Mouse (Mus musculus): ENCODE measurements around the gene 9330161L09Rik.

9330161L09Rik gene

DNA sequence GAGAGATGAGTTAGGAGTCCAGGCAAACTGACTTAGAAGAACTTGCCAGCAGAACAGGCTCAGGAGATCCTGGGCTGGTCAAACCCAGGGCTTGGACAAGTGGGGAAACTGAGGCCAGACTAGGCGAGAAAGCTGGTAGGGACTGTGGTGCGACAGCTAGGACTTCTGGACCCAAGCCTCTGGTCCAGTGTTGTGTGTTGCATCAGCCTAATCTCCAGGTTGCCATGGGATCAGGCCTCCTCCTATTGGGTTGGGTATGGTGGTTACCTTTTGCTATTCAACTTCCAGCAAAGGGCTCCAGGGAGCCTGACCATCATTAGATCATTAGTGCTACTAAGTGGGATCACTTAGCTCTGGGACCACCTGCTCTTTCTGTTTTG is 18.3 kb downstream of the 9330161L09Rik start:
- no peak for DNase-seq (ENCODE audit: low spot score in 2 of 2)

DNA sequence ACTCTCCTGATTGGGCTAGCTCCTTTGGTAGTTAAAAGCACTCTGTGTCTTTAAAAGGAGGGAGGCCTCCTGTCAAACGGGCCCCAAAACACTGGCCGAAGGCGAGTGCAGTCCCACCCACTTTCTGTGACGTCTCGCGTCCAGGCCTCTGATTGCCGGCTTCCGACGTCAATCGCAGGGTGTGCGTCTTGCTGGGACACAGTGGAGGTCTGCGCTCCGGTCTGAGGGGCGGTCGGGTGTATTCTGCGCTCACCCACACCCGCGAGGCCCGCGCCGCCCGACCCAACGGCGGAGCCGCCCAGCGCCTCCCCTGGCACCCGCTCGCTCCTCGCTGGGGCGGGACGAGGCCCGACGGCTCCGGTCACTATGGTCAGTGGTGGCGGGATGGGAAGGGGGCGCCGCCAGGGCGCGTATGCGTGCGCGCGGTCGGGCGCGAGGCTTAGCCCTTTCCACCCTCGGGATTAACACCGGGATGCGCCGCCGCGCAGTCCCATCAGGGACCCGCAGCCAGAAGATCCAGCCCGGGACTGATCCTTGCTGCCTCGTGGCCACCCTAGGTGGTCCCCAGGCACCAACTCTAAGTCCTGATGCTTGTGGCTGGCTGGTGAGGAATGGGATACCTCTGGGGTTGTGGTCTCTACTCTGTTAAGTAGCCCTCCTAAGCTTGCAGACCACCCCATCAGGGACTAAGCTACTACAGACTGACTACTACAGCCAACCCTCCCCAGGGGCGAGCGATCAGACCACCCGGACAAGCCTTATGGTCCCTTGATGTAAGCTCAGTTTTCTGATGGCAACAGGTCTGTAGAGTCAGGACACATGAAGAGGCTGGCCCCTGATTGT is 18.9 kb downstream of the 9330161L09Rik start, which contains the start of gene Otub2:
Gene Otub2, plus strand, starts transcription at position 178 of the 843 bp plus-strand sequence.
- peak; percentile 94 to 98 for DNase-seq (ENCODE audit: low spot score in 2 of 2)

DNA sequence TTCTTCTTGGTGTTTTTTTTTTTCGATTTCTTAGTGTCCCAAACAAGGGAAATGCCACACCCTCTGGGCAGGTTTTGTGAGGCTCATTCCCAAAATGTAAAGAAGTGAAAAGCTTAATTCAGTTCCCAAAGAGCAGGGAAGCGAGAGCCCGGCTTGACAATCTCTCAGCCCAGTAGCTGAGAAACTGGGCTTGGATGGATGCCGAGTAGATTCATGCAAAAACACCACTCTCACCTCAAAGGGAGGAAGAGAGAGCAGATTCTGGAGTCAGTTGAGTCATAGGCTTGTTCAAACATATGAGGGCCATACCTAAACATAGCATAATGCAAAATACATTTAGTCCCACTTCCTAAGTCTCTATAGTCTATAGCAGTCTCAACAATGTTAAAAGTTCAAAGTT is 27.4 kb downstream of the 9330161L09Rik start:
- DNase-seq (ENCODE audit: low spot score in 2 of 2): no peak

DNA sequence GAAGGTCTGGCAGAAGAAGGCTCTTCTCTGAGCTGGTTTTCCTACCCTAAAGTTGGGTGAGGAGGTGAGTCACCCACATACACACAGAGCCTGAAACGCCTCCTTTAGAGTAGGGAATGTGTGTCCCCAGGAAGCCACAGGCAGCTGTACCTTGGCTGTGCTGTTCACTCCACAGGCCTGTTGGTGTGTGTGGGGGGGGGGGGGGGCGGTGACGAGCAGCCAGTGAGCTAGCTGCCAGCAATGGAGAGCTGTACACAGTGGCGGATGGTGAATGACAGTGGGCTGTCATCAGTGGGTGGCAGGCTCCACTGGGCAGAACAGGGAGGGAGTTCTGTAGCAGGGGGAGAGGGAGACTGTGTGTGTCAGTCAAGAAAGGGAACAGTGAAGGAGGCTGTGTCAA is 30.8 kb downstream of the 9330161L09Rik start:
- DNase-seq (ENCODE audit: low spot score in 2 of 2): no peak

DNA sequence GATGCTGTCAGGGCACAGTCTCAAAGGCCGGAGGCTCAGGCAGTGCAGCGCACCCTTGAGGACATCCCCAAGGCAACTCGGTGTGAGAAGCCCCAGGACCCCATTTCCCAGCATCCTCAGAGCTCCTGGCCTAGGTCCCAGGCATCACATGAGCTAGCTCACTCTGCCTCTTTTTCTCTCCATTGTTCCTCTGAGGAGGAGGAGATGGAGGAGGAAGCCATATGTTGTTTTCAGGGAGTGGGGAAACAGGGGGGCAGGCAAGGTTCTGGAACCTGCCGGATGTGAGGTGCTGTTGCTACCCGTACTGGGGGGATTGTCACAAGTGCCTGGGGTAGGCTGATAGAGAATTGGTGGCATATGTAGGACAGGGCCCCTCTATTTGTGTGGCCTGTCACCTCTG is 31.5 kb downstream of the 9330161L09Rik start:
- peak in 1 of 2 experiments; percentile 44 for DNase-seq (ENCODE audit: low spot score in 2 of 2)

DNA sequence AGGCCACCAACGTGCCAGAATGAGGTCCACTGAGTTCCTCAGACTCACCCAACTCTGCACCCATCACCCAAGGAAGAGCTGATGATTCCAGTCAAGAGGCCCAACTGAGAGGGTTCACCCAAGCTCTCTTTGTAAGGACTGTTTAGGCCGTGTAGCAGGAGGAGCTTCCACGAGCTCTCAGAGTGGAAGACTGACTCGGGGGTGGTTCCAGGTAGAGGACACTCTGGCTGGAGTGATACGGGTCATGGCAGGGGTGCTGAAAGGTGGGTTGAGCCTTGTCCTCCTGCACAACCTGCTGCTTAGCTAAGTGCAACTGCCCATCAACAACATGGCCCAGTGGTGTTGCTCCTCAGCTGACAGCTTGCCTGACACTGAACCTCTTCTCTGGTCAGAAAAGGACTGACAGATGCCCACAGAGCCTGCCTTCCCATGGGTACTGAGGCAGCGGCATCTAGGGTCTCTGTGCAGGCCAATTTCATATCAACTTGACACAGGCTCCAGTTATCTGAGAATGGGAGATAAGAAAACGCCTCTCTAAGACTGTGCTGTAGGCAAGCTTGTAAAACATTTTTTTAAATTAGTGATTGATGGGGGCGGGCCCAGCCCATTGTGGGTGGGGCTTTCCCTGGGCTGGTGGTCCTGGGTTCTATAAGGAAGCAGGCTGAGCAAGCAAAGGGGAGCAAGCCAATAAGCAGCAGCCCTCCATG is 33.9 kb downstream of the 9330161L09Rik start:
- no peak for DNase-seq (ENCODE audit: low spot score in 2 of 2)

DNA sequence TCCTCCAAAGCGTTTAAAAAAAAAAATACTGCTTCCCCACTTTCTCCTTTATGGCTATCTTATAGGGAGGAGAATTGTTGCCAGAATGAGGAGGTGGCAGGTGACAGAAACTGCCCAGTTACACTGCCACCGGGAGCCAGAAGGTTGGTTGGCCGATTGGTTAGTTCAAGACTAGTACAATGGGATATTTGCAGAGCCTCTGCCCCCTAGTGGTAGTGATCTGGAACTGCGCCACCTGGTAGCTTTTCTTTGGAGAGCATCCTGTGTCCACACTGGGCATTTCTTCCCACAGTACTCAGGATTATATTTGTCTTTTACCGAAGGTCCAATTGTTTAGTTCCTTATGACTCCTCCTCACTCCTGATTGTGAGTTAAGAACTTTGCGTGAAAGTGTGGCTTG is 35.9 kb downstream of the 9330161L09Rik start:
- DNase-seq (ENCODE audit: low spot score in 2 of 2): no peak

DNA sequence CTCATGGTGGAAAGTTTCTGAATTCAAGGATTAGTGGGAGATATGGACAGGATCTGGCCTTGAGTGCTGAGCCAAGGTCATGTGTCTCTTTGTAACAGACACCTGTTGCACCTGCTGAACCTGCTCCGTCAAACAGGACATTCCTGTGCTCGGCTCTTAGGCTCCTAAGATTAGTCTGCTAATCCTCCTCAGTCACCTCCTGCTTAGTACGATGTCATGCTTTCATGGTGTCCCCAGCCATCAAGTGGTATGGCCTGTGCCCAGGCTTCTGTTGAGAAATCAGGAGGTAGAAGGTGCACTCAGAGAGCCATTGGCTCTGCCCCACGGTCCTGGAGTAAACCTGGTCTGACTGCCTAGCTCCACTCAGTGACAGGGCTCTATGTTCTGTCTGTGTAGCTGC is 36.8 kb downstream of the 9330161L09Rik start:
- no peak for DNase-seq (ENCODE audit: low spot score in 2 of 2)

DNA sequence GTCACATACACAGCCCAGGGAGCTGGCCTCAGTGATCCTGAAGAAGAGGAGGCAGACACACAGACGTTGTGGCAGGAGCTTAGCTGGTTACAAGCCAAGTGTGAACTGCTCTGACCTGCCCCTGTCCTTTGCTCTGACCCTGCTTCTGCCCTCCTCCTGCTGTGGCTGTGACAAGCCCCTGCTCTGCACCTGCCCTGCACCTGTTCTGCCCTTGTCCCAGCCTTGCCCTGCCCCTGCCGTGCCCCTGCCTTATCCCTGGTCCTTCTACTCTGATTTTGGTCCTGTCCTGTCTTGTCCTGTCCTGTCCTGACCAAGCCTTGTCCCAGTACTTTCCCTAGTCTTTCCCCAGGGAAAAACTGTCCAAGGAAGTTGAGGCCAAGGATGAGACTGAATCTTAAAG is 38.8 kb downstream of the 9330161L09Rik start:
- DNase-seq (ENCODE audit: low spot score in 2 of 2): no peak

DNA sequence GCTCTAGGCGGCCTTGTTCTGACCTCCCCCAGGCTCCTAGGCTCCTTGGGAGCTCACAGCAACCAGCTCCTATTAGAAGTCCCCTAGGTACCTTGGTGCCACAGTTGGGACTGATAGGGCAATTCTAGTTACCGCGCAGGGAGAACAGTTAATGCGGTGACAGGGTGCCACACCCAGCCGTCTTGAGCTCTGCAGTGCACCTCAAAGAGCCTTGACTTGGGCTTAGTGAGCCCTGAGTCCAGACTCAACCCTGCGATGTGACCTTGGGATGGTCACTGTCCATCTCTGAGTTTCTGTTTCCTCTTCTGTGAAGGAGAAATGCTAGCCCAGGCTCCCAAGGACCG is 39.3 kb downstream of the 9330161L09Rik start:
- no peak for DNase-seq (ENCODE audit: low spot score in 2 of 2)

DNA sequence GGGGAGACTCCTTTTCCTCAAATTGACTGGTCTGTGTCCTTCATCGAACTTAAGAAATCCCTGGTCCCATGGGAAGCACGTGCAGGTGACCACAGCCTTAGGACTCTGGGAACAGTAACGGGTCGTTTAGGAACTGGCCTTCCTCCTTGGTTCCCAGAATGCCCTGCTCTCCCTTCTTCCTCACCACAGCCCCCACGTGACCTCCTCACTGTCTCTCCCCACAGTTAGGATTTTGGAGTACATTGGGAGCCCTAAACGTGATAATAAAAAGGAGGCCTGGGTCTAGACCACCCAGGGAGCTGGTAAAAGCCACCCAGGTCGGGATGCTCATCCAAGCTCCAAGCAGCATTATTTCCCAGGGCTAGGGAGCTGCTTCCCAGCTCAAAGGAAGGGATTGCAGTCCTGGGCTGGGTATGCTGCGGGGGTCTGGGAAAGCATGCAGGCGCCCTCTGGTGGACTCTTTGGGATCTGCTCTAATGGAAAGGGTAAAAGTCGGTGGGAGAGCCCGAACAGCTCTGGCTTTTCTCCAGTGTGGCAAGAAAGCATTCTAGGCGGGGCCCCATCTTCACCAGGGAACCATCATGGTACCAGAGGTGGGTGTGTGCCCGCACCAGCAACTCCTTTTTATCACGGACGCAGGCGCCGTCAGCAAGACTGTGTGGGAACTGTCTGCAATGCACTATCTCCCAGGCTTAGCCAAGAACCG is 39.8 kb downstream of the 9330161L09Rik start:
- DNase-seq (ENCODE audit: low spot score in 2 of 2): peak in 1 of 2 experiments; percentile 76

DNA sequence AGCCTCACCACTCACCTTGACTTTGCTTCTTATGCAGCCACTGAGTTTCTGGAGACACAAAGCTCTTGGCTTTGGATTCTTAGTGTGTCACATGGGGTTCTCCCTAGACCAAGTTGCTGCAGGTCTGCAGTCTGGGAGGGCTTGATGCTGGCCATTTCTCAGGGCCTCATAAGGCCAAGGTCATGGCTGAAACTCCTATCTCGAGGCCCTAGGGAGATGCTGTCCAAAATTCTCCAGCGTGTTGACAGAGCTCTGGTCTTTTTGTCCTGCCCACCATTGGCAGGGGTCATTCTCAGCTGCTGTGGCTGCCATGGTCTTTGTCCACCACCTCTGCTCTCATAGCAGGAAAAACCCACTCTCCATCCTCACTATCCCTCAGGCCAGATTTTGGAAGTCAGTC is 40.4 kb downstream of the 9330161L09Rik start:
- no peak for DNase-seq (ENCODE audit: low spot score in 2 of 2)

DNA sequence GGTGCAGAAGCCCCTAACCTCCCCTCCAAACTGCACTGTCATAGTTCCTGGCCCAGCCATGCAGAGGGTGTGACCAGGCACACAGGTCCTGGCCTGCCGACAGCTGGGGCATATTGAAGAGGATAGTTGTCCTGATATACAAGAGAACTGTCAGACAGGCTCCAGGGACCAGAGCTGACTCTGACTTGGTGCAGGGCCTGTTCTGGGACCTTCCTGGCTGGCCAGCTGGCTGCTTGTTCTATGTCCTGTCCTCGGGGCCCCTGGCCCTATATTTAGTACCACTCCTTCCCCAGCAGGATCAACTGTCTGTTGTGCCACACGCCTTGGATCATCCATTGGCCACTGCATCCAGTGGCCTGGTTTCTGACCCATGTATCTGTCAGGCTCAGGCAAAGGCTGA is 45.3 kb downstream of the 9330161L09Rik start:
- DNase-seq (ENCODE audit: low spot score in 2 of 2): no peak

DNA sequence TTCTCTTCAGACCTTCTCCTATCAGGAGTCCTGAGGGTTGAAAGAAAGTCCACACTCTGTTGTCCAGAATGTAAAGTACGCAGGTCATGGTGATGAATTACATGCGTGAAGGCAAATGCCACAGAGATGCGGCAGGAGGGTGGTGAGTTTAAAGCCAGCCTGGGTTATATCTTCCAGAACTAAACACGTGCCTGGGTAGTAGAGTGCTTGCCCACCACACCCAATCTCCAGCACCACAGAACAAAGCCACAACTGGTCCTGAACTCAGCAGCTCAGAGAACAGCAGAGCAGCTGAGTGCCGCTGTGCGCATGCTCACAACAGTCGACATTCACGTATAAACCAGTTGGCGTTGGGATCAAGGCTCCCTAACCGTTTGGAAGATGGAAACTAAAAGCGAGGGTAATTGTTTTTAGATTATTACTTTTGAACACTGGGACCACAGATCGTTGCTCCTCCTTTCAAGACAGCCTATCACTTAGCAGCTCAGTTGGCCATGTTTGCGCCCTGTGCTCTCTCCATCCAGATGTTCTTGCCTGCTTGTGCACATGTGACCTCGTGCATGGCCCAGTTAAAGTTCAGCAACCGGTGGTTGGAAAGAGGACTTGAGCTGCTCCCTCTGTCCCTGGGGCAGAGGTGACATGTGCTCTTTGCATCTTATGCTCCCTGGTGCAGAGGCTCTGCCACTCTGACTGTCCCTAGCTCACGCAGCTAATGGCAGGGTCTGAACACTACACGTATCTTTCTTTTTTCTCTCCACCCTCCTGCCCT is 45.9 kb downstream of the 9330161L09Rik start:
- DNase-seq (ENCODE audit: low spot score in 2 of 2): no peak

DNA sequence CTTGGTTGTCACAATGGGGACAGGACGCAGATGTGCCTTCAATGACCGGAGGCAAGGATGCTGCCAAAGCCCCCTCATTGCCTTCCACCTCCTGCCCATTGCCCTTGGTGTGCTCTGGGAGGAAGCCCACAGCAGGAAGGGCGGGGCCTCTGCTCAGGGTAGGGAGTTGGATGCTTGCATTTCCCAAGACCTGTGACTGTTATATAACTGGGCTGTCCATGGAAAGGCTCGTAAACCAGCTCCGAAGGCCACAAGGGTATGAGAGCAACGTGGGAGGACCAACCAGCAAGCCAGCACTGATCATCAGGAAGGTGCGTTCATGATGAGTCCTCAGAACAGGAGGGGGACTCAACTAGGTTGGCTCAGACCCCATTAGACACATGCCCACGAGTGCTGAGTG is 46.8 kb downstream of the 9330161L09Rik start:
- no peak for DNase-seq (ENCODE audit: low spot score in 2 of 2)

DNA sequence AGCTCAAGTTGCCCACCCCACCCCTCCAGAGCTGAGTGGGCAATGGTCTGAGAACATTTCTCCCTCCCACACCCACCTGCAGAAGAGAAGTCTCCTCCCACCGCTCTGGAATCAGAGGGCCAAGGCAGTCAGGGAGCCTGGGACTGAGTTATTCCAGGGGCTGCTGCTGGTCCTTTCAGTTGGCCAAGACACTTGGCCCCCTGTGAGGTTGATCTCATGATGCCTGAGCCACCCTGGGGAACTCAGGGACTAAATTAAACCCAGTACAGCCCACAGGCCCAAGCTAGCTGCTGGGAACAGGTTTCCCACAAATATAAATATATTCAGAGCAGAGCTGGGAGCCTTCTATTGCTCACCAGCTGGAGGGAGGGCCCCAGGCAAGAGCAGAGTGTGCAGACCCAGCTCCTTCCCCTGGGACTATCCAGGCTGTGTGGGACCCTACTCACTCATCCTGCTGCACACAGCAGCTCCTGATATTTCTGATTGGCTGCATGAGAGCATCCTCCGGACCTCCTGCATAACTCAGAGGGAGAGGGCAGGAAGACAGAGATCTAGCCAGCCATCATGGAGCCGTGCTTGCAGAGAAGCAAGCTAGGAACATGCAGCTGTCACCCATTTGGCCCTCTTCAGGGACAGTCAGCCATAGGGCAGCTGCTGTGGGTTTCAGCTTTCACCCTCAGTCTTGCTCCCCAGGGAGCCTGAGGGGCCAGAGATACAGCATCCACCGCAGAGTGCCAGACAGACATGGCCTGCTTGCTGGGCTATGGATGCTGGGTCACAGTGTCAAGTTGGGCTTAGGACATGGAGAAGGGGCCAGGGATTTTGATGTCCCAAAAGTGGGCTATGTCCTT is 48.4 kb downstream of the 9330161L09Rik start:
- DNase-seq (ENCODE audit: low spot score in 2 of 2): no peak

DNA sequence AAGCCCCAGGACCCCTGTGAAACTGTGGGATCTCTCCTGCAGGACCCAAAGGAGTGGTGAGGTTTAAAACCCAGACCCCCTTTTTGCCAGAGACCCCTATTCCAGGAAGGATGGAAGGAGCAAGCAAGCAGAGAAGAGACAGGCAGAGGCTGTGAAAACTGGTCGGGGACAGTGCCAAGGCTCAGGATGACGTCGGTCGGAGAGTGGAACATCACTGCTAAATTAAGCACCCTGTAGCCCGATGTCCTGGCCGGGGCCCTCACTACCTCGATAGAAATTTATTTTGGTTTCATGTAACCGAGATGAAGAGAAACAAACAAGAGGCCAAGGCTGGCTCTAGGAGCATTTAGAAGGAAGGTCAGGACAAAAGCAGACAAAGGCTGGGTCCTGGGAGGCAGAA is 49.4 kb downstream of the 9330161L09Rik start:
- DNase-seq (ENCODE audit: low spot score in 2 of 2): no peak
